Mouse (Mus musculus) right cerebral cortex, postnatal 10 days (tissue): ENCODE data around the gene Lrig1.

ENCODE experiments used
- DNase-seq, 2 experiments: peaks; one replicate each; pipeline ENCODE4 v3.0.0; 2021; ENCODE audit warnings: low spot score in 2 of 2

Gene Lrig1

GRCm38 (mm10) chr6:94618671-94619070 is 81.3 kb downstream of the Lrig1 start:
- no peak for DNase-seq

- no peak for DNase-seq
These were observed 84.0 kb downstream of the Lrig1 start for GRCm38 (mm10) chr6:94615936-94616335.

- no peak for DNase-seq
These were observed 85.6 kb downstream of the Lrig1 start for GRCm38 (mm10) chr6:94614346-94614745.

- no peak for DNase-seq
These were observed 86.6 kb downstream of the Lrig1 start for GRCm38 (mm10) chr6:94613235-94613895.

- no peak for DNase-seq
These were observed 95.4 kb downstream of the Lrig1 start for GRCm38 (mm10) chr6:94604546-94604945.

GRCm38 (mm10) chr6:94604072-94604471 is 95.9 kb downstream of the Lrig1 start:
- no peak for DNase-seq

- no peak for DNase-seq
These were observed 98.1 kb downstream of the Lrig1 start for GRCm38 (mm10) chr6:94601811-94602210.

GRCm38 (mm10) chr6:94601101-94601500 is 98.9 kb downstream of the Lrig1 start:
- no peak for DNase-seq

GRCm38 (mm10) chr6:94599016-94599415 is 100.9 kb downstream of the Lrig1 start:
- DNase-seq: no peak

- no peak for DNase-seq
These were observed 101.5 kb downstream of the Lrig1 start for GRCm38 (mm10) chr6:94598421-94598820.

GRCm38 (mm10) chr6:94596761-94597485 is 103.0 kb downstream of the Lrig1 start:
- no peak for DNase-seq

GRCm38 (mm10) chr6:94596051-94596760 is 103.8 kb downstream of the Lrig1 start:
- DNase-seq: peak in 1 of 2 experiments; percentile 31

- DNase-seq: peak in 1 of 2 experiments; percentile 21
These were observed 104.8 kb downstream of the Lrig1 start for GRCm38 (mm10) chr6:94595206-94595605.

- DNase-seq: peak; percentile 19 to 20
These were observed 105.2 kb downstream of the Lrig1 start for GRCm38 (mm10) chr6:94594711-94595110.

GRCm38 (mm10) chr6:94594096-94594665 is 105.8 kb downstream of the Lrig1 start:
- peak; percentile 20 to 21 for DNase-seq

- peak; percentile 14 to 24 for DNase-seq
These were observed 107.2 kb downstream of the Lrig1 start for GRCm38 (mm10) chr6:94592710-94593109.

GRCm38 (mm10) chr6:94592243-94592642 is 107.7 kb downstream of the Lrig1 start:
- peak; percentile 38 to 43 for DNase-seq

GRCm38 (mm10) chr6:94588365-94588764 is 111.6 kb downstream of the Lrig1 start:
- no peak for DNase-seq

GRCm38 (mm10) chr6:94584976-94585375 is 115.0 kb downstream of the Lrig1 start:
- DNase-seq: no peak

- no peak for DNase-seq
These were observed 115.7 kb downstream of the Lrig1 start for GRCm38 (mm10) chr6:94584147-94584695.

- no peak for DNase-seq
These were observed 117.9 kb downstream of the Lrig1 start for GRCm38 (mm10) chr6:94582055-94582454.

- DNase-seq: peak in 1 of 2 experiments; percentile 59
These were observed 122.0 kb downstream of the Lrig1 start for GRCm38 (mm10) chr6:94577991-94578390.
